Mouse (Mus musculus) kidney, postnatal 36 days (tissue): Measurements from ENCODE around the gene Hist2h2be.
"Not testable (repeated sequence)": the region's sequence is repeated elsewhere in the genome, so short reads cannot be mapped to it uniquely, and the experiment has no call there.

Source experiments
- DNase-seq, 2 experiments: peaks; one replicate each; pipeline ENCODE4 v3.0.0; 2021 to 2022; ENCODE audit warnings: mixed read lengths in 2 of 2

Hist2h2be gene

GRCm38 (mm10) chr3:96238954-96239793 lies 18.3 kb downstream of the Hist2h2be start, which contains the start of gene Hist2h3c2:
TSS of gene Hist2h3c2 (minus strand) at chr3:96239127.
- peak in 1 of 2 experiments; percentile 24 for DNase-seq

GRCm38 (mm10) chr3:96239949-96240798 lies 19.3 kb downstream of the Hist2h2be start, which contains the start of gene Hist2h2aa2:
TSS of gene Hist2h2aa2 (minus strand) at chr3:96240276.
- DNase-seq = peak; percentile 94 to 97

- DNase-seq = no peak
Measured at GRCm38 (mm10) chr3:96240799-96241197, 19.9 kb downstream of the Hist2h2be start.

GRCm38 (mm10) chr3:96243921-96244572 lies 23.1 kb downstream of the Hist2h2be start:
- DNase-seq = peak; percentile 40 to 50

GRCm38 (mm10) chr3:96245003-96245886 lies 24.3 kb downstream of the Hist2h2be start, which contains the start of gene Hist2h2aa1:
TSS of gene Hist2h2aa1 (plus strand) at chr3:96245497.
- DNase-seq = peak; percentile 86

- DNase-seq = not testable (repeated sequence)
Measured at GRCm38 (mm10) chr3:96246018-96246417, 25.1 kb downstream of the Hist2h2be start.

GRCm38 (mm10) chr3:96246427-96246856 lies 25.5 kb downstream of the Hist2h2be start, which contains the start of gene Hist2h3c1:
TSS of gene Hist2h3c1 (plus strand) at chr3:96246685.
- DNase-seq = not testable (repeated sequence)

GRCm38 (mm10) chr3:96247356-96248140 lies 26.6 kb downstream of the Hist2h2be start:
- no peak for DNase-seq

- DNase-seq = no peak
Measured at GRCm38 (mm10) chr3:96248141-96249033, 27.5 kb downstream of the Hist2h2be start.

- no peak for DNase-seq
Measured at GRCm38 (mm10) chr3:96249034-96249345, 28.1 kb downstream of the Hist2h2be start.

- no peak for DNase-seq
Measured at GRCm38 (mm10) chr3:96250890-96251289, 30.0 kb downstream of the Hist2h2be start.

GRCm38 (mm10) chr3:96251787-96252186 lies 30.9 kb downstream of the Hist2h2be start:
- no peak for DNase-seq

GRCm38 (mm10) chr3:96254683-96255355 lies 33.9 kb downstream of the Hist2h2be start:
- no peak for DNase-seq

GRCm38 (mm10) chr3:96255926-96256593 lies 35.1 kb downstream of the Hist2h2be start:
- DNase-seq = no peak

GRCm38 (mm10) chr3:96257190-96257589 lies 36.3 kb downstream of the Hist2h2be start:
- DNase-seq = no peak

- no peak for DNase-seq
Measured at GRCm38 (mm10) chr3:96260220-96260619, 39.3 kb downstream of the Hist2h2be start.

GRCm38 (mm10) chr3:96261623-96262022 lies 40.7 kb downstream of the Hist2h2be start:
- DNase-seq = no peak

- DNase-seq = peak; percentile 84 to 89
Measured at GRCm38 (mm10) chr3:96262216-96262875, 41.4 kb downstream of the Hist2h2be start.
